Mouse (Mus musculus): Measurements from ENCODE around the gene Borcs6.

Borcs6 gene

DNA sequence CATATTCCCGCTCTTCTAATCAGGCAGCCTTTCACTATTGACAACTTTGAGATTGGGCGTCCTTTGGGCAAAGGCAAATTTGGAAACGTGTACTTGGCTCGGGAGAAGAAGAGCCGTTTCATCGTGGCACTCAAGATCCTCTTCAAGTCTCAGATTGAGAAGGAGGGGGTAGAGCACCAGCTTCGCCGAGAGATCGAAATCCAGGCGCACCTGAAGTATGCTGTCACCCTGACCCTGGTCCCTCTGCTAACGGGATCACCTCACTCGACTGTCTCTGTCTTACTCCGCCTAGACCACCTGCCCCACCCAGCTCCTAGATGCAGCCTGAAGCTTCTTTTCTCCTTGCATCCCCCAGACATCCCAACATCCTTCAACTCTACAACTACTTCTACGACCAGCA lies 11.4 kb upstream of the Borcs6 start:
- in situ Hi-C loops (cut with MseI, MboI): no loop called here

DNA sequence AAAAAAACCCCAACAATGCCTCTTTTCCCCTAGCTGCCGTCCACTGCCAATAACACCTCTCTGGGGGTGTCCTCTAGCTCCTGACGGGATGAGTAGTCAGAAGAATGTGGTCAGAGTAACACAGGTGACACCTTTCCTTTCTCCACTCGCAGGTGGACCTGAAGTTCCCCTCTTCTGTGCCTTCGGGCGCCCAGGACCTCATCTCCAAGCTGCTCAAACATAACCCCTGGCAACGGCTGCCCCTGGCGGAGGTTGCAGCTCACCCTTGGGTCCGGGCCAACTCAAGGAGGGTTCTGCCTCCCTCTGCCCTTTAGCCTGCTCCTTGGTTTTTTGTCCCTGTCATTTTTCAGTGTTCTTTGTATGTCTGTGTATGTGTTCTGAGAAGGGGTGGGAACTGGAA lies 8.8 kb upstream of the Borcs6 start:
- in situ Hi-C loops (cut with MseI, MboI): no loop called here

DNA sequence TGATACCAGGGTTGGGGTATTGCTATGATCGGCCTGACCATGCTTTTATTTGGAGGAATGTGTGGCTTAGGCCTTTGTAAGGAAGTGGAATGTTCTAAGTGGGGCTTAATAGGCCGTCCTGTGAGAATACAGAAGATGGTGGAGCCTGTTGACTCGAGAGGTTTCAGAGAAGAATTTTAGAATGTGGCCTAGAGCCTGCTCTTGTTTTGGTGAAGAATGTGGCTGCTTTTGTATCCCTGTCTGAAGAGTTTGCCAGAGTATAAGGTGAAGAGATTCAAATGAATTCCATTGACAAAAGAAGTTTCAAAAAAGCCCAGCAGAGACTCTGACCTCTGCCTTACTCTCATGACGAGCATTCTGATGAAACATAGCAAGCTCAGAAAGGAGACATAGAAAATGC lies 7.7 kb upstream of the Borcs6 start:
- in situ Hi-C loops (cut with MseI, MboI): no loop called here

DNA sequence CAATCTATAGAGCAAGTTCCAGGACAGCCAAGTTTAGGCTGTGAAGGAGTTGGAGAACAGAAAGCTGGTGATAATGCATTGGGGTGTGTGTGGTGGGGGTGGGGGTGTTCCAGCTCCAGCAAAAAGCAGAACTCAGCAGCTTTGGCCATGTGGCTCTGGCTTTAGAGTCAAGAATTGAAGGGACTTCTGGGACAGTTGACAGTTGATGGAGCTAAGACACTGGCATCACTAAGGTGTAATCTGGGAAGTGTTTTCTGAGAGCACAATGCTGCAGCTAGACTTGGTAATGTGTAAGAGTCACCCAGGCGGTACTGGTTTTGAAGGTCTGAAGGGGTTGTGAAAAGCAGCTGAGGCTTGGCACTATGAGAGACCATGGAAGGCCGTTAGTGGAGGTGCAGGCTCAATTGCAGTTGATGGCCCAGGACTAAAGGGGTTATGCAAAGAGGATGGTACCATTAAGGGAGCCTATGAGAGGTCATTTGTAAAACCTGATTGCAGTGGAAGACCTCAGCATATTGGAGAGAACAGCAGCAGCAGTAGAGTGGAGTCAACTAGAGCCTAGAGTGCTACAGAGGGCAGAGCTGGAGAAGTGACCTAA lies 6.6 kb upstream of the Borcs6 start:
- in situ Hi-C loops (cut with MseI, MboI): no loop called here

- in situ Hi-C loops (cut with MseI, MboI): no loop called here
Measured at GRCm38 (mm10) chr11:69053848-69054247, 5.7 kb upstream of the Borcs6 start.

DNA sequence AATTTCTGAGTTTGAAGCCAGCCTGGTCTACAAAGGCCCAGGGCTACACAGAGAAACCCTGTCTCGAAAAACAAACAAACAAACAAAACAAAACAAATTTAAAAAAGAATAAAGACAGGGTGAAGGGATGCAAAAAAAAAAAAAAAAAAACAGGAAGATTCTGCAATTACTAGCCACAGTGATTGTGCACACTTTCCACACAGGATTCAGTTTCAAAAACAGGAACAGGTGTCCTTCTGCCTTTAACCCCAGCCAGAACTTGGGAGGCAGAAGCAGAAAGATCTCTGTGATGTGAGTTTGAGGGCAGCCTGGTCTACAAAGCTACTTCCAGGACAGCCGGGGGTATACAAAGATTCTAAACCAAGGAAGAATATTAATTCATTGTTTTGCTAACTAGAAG lies 1.3 kb upstream of the Borcs6 start:
- in situ Hi-C loops (cut with MseI, MboI): no loop called here

- in situ Hi-C loops (cut with MseI, MboI): no loop called here
Measured at GRCm38 (mm10) chr11:69058729-69059356, 674 bp upstream of the Borcs6 start.

DNA sequence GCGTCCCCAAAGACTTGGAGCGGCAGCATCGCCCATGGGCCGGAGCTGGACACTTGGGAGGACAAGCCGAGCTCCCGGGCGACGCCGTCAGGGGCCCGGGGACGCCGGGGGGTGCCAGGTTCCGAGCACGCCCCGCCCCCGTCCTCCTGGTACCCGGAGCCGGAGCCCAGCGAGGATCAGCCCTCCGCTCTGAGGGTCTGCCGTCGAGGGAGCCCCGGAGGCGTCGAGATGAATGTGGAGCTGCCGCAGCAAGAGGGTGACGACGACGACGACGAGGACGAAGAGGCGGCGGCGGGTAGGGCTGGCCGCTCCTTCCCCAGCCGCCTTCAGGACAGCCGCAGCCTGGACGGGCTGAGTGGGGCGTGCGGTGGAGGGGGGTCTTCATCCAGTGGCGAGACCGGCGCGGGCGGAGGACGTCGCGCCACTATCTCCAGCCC lies 476 bp downstream of the Borcs6 start:
- in situ Hi-C loops (cut with MseI, MboI): loop anchor here in 1 of 2 experiments (5.0 kb wide), 1 partner anchor 62 kb away; the partner anchor contains the start of genes 9130213A22Rik and Hes7

DNA sequence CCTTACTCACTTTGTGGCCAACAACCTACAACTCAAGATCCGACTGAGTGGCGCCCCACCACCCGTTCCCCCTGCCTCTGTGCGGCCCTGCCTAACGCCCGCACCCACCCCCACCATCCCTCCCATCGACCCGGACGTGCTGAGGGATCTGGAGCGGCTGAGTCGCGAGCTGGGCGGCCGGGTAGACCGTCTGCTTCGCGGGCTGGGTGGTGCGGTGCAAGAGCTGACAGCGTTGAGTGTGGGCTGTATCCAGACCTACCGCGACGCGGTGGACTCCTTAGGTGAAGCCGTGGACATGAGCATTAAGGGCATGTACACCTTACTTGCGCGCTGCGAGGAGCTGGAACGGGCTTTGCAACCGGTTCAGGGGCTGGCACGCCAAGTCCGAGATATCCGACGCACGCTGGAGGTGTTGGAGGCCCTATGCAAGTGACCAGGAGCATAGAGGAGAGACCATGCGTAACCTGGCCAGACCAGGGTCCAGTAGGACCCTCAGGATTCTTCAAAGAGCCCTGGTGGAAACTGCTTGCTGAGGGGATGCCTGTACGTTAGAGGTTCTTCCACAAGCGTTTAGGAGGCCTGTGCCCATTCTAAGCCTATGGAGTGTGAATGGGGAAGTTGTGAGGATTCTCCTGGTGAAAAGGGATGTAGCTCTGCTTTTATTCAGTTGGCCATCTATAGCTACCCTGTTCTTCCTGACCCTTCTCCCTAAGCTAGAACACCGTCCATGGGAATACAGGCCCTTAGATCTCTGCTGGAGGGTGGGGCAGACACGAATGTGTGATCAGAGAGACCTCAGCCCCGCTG lies 1.1 kb downstream of the Borcs6 start:
- in situ Hi-C loops (cut with MseI, MboI): loop anchor here in 1 of 2 experiments (5.0 kb wide), 1 partner anchor 62 kb away; the partner anchor contains the start of genes 9130213A22Rik and Hes7

DNA sequence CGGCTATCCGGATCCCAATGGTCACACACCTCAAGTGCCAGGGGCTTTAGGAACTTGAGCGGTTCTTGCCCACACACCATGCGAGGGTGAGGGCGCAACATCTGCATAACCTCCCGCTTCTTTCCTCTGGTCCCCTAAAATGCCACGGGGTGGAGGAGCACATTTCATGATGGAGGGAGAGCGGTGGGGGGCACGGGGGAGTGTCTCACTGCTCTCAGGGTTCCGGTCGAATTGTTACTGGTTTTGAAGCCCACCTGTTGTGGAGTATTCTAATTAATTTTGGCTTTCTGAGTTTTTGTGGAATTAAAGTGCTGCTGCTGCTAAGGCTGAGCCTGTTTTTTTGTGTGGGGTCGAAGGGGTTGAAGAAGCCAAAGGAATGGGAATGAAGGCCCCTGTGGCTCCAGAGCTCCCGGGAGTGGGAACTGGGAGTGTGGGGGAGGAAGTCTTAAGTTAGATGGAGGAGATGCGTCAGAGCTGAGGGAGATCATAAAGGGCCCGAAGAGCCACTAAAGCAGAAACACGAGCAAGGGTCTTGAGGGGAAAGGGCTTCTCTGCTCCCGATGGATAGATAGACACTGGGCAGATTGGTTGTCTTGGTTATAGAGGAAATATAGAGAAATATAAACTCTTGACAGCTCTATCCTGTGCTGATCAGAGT lies 1.9 kb downstream of the Borcs6 start:
- in situ Hi-C loops (cut with MseI, MboI): loop anchor here in 1 of 2 experiments (5.0 kb wide), 1 partner anchor 61 kb away; the partner anchor contains the start of genes 9130213A22Rik and Hes7

- in situ Hi-C loops (cut with MseI, MboI): loop anchor here in 1 of 2 experiments (5.0 kb wide), 1 partner anchor 60 kb away; the partner anchor contains the start of genes 9130213A22Rik and Hes7
Measured at GRCm38 (mm10) chr11:69062194-69062760, 2.8 kb downstream of the Borcs6 start.

DNA sequence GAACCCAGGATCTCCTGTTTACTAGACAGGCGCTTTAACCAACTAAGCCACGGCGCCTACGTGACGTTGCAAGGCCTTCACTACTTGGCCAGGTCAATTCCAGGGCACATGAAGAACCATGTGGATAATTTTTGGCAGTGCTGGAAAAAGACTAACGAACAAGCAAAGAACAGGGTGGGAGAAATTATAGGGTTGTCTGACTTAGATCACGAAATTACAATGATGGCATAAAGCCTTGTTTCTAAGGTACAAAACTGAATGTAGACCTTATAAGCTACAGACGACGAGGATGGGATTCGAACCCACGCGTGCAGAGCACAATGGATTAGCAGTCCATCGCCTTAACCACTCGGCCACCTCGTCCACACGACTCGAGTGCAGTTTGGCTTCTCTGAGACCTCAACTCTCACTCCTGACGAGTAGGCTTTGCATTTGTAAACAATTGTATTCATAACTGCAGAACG lies 3.3 kb downstream of the Borcs6 start:
- in situ Hi-C loops (cut with MseI, MboI): loop anchor here in 1 of 2 experiments (5.0 kb wide), 1 partner anchor 60 kb away; the partner anchor contains the start of genes 9130213A22Rik and Hes7

DNA sequence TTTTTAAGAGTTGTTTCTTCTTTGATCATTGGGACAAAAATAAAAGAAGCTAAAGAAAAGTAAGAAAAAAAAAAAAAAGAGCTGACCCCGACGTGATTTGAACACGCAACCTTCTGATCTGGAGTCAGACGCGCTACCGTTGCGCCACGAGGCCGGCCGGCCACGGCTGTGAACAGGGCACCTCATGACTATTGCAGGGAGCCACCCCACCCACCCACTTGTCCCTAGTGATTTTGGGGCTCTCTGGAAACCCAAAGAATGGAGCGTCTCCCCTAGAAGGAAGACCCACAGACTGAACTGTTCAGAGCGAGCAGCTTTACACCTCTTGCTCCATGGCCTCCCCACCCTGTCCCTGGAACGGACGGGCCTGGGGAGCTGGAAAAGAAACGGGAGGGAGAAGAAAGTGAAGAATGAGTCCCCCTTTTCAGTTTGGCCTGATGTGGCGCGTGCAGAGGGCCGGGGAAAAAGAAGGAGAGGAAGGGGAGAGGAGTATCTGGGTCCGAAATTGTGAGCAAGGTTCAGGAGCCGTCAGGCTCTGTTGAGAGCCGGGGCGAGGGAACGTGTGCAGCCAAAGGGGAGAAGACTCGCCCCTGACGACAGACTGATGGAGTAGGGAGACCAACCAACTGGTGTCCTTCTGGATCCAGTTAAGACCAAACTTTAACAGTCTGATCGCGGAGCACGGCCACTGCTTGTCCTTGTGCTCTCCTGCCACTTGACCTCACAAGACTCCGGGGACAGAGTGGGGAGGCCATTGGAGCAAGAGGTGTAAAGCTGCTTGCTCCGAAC lies 4.1 kb downstream of the Borcs6 start:
- in situ Hi-C loops (cut with MseI, MboI): loop anchor here in 1 of 2 experiments (5.0 kb wide), 1 partner anchor 59 kb away; the partner anchor contains the start of genes 9130213A22Rik and Hes7

GRCm38 (mm10) chr11:69064259-69065133 lies 5.0 kb downstream of the Borcs6 start:
- in situ Hi-C loops (cut with MseI, MboI): loop anchor here (5.0 kb wide), 1 partner anchor 58 kb away; the partner anchor contains the start of genes 9130213A22Rik (in 2 of the 2) and Hes7 (in 2 of the 2)

DNA sequence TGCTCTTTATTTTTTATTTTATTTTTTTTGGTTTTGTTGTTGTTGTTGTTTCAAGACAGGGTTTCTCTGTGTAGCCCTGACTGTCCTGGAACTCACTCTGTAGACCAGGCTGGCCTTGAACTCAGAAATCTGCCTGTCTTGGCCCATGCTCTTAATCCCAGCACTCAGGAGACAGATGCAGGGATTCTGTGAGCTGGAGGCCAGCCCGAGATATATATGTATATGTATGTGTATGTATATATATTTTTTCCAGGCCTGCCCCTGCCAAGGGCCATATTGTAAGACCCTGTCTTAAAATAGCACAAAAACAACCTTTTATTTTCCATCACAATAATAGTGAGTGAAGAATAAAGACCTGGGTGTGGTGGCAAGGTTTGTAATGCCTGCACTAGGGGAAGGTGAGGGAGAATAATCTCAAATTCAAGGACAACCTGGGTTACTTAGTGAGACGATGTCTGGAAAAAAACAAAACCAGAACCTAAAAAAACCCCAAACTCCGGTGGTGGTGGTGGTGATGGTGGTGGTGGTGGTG lies 5.9 kb downstream of the Borcs6 start:
- in situ Hi-C loops (cut with MseI, MboI): loop anchor here in 1 of 2 experiments (5.0 kb wide), 1 partner anchor 57 kb away; the partner anchor contains the start of genes 9130213A22Rik and Hes7

DNA sequence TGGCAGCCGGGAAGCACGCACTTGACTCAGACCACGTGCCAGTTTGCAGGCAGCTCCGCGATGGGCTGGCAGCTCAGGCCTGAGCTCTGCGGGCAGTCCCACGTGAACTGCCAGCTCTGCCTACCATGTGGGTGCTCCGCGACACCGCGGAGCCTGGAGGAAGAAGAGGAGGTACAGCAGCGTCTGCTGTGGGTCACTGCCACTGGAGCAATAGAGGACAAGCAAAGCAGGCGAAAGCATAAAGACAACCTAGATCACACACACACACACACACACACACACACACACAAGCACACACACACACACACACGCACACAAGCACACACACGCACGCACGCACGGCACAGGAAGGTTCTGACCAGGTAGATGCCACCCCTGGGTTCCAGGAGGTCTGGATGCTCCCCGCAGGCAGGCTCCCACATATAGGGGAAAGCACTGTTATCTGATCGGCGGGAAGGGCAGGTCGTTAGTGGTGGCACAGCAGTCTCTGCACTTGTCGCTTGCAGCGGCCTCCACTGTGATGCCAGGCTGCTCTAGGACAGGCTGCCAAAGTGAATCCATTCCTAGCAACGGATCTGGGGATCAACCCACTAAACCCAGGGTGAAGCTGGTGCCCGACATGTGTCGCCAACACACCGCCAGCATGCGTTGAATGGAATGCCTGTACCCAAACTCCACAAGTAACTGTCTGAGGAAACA lies 6.8 kb downstream of the Borcs6 start:
- in situ Hi-C loops (cut with MseI, MboI): loop anchor here in 1 of 2 experiments (5.0 kb wide), 1 partner anchor 56 kb away; the partner anchor contains the start of genes 9130213A22Rik and Hes7

DNA sequence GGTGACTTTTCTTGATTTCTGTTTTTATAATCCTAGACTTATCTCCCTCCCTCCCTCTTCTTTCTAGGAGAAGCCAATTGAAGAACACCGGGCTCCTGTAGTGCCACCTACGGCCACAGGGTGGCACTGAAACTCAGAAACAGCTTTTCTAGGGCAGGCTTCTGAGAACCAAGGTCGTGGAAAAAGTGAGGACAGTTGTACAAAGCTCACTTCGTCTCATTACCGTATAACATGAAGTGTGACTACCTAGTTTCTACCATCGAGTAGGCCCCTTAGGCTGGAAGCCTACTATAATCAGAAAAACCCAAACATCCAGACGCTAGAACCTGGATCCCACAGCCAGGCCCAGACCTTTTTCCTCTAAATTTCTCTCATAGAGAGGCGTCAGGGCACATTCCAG lies 7.4 kb downstream of the Borcs6 start:
- in situ Hi-C loops (cut with MseI, MboI): loop anchor here in 1 of 2 experiments (5.0 kb wide), 1 partner anchor 55 kb away; the partner anchor contains the start of genes 9130213A22Rik and Hes7

- in situ Hi-C loops (cut with MseI, MboI): loop anchor here in 1 of 2 experiments (5.0 kb wide), 1 partner anchor 55 kb away; the partner anchor contains the start of genes 9130213A22Rik and Hes7
Measured at GRCm38 (mm10) chr11:69067601-69068000, 8.1 kb downstream of the Borcs6 start.

All from mouse trophoblast stem cell (cell line).